Mouse (Mus musculus): Measurements from ENCODE around the gene Fkbpl.

GRCm38 (mm10) chr17:34672246-34672792, 27.8 kb downstream of the Fkbpl start:
- TF ChIP-seq MAX (IDR thresholded peaks at IDR 0.05) (no peak), CTCF (IDR thresholded peaks at IDR 0.05; ENCODE audit: control insufficient read depth, insufficient read depth, insufficient read length) (no peak), MYOD1 (IDR thresholded peaks at IDR 0.05; ENCODE audit: control insufficient read depth, insufficient read length, low read depth) (no peak), USF1 (IDR thresholded peaks at IDR 0.05; ENCODE audit: low read depth) (no peak), CEBPB (IDR thresholded peaks at IDR 0.05; ENCODE audit: low read depth) (no peak), MYOG (IDR thresholded peaks at IDR 0.05; ENCODE audit: control insufficient read depth, extremely low read depth, insufficient read length) (no peak)

All from C2C12 (cell line).